Mouse (Mus musculus) layer of hippocampus, postnatal 36 days (tissue): ENCODE data around the gene Cfap97d1. TPM values are rescaled to one million over a fixed set of nuclear protein-coding genes. Genes with fewer than 3 reads are reported as not detected.
"Not testable (repeated sequence)": the region's sequence is repeated elsewhere in the genome, so short reads cannot be mapped to it uniquely, and the experiment has no call there.

ENCODE experiments used
- DNase-seq, 2 experiments: peaks; one replicate each; pipeline ENCODE4 v3.0.0; 2022
- total RNA-seq, 2 experiments: library from RNA; stranded (reverse); gene quantifications; 2 replicates each; pipeline ENCODE4 v1.2.3; 2021

Gene Cfap97d1
- total RNA-seq, 2 experiments from 2014 or later: not detected

DNA sequence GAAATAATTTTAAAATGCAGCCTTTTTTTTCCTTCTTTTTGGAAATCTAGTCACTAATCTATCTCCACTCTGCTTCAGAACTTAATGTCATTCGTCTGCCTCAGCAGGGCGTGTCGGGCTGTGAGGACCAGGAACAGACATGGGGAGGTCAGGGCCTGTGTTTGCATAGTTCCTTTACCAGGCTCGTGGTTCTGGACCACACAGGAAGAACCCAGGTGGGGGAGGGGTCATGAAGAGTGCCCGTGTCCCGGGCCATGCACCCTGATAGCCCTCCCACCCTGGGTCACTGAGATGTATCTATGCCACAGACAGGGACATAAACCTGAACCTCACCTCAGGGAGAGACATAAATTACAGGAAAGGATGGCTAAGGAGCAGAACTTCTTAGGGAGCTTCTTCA is 9.9 kb upstream of the Cfap97d1 start:
- no peak for DNase-seq

DNA sequence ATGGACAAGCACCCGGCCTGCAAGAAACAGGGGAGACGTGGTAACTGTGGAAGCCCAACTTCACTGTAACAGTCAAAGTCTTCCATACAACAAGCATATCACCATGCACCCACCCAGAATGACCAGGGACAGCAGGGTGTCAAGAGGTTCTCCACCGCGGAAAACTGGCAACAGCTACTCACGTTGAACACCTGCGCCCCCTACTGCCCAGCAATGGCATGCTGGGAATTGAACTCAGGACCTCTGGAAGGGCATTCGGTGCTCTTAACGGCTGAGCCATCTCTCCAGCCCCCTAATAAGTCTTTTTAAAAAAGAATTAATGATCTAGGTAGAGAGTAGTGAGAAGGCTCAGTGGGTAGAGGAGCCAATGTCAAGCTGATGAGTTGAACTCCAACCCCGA is 9.2 kb upstream of the Cfap97d1 start:
- DNase-seq: no peak

DNA sequence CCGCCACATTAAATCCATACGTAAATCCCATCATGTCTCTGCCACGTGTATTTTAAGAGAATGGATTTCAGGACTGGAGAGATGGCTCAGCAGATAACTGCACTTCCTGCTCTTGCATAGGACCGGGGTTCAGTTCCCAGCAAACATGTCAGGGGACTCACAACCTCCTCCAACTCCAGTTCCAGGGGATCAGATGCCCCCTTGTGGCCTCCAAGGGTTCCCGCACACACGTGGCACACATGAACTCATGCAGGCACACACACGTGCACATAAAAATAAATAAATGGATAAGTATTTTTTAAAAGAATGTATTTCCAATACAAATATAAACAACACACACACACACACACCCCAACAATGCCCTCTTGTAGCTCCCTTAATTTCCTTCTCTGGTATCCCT is 7.1 kb upstream of the Cfap97d1 start:
- DNase-seq: no peak

GRCm38 (mm10) chr11:101979140-101979539 is 4.9 kb upstream of the Cfap97d1 start:
- no peak for DNase-seq

DNA sequence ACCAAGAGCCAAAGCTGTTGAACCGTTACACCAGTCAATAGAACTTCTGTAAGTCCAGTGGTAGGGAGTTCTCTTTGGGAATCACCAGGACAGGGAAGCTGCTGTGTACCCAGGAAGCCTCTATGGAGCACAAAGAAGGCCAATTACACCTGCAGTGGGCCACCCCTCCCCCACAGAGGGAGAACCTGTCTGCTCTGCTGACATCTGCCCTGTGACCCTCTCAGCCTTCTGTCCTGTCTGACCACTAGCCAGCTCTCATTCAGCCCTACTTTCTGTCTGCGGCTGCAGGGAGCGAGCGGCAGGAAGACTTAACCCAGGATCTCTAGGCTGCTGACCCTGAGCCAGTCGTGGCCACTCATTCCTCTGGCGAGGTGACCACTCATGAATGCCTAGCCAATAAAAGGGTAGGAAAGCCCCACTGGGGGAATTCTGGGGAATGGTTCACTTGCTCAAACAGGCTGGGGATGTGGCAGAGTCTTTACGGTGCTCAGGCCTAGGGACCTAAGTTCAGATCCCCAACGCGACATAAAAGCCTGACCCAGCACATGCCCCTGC is 3.4 kb upstream of the Cfap97d1 start:
- DNase-seq: no peak

GRCm38 (mm10) chr11:101981850-101982249 is 2.2 kb upstream of the Cfap97d1 start:
- no peak for DNase-seq

DNA sequence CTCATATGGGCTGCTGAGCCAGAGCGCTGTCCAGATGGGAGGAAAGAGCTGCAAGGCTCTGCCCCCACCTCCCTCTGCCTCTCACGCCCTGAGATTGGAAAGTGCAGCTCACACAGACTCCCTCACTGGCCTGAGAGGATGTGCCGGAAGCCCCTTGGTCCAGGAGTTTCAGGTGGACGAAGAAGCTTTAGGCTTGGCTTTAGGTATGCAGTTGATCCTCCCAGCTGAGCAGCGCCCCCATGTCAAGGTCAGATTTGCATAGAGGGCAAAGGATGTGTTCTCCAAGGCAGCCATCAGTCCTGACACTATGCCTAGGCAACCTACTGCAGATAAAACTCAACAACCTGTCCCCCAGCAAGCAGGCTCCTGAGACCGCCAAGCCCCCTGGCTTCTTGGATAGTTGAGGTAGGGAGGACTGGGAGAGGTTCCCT is 1.1 kb upstream of the Cfap97d1 start:
- no peak for DNase-seq

DNA sequence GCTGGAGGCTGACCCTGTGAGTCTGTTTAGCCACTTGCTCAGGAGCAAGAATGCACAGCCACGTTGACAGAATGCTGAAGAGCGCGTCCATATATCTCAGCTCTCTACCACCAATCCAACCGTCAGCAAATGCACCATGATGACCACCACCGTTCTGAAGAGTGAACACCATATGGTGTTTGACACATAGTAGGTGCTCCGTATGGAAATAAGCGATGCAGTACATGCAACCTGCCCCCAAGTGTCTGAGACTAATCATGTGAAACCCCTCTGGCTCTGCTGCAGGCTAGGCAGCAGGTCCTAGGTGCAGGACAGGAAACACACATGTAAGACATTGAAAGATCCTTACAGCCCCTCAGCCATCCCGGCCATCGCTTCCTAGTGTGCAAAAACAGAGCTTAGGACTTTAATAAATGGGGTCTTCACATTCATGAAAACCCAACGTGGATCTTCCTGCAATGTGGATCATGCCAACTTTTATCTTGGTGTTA is 603 bp upstream of the Cfap97d1 start:
- no peak for DNase-seq

DNA sequence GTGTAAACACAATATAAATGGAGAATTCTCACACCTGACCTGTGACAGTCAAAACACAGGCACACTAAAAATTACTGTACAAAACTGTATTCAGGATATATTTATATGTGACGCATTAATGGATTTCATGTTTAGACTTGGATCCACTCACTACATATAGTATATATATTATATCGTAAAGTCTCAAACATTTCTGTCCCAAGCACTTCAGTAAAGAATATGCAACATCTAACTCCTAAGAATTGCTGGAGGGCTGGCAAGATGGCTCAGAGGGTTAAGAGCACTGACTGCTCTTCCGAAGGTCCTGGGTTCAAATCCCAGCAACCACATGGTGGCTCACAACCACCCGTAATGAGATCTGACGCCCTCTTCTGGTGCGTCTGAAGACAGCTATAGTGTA is 1.4 kb downstream of the Cfap97d1 start:
- DNase-seq: not testable (repeated sequence)

- peak; percentile 82 to 86 for DNase-seq
Observed at GRCm38 (mm10) chr11:101985990-101986389, 1.9 kb downstream of the Cfap97d1 start.

GRCm38 (mm10) chr11:101986913-101987312 is 2.8 kb downstream of the Cfap97d1 start, which contains the start of gene Dusp3:
Gene Dusp3, minus strand, starts transcription at chr11:101987013.
- no peak for DNase-seq

DNA sequence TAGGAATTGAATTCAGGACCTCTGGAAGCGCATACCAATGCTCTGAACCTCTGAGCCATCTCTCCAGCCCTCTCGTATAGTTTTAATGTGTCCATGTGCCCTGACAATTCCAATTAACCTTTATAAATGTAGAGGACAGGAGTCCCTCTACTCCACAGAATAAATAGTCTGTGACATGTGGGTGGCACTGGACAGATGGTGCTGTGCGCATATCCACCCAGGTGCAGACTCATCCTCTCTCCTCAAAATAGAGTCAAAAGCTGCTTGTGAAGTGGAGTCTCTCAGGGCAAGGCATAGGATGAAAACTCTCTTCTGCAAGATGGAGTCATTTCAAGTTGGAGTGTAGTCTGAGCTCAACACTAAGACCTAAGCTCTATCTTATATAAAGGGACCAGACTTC is 6.2 kb downstream of the Cfap97d1 start:
- DNase-seq: no peak

DNA sequence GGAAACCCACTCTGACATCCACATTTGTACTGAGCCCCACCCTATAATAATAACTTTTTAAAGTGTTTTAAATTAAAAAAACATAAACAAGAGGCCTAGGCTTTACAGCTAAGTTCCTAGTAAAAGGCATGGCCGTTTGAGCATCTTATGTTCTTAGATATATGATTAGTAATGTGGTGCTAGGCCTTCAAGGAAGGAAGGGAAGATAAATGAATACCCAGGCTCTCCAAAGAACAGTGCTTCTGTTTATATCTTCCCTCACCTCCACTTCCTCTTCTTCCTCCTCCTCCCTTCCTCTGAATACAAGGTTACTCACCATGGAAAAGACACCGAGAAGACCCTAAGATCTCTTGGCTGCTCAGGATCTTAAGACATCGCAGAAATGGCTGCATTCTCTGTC is 7.7 kb downstream of the Cfap97d1 start:
- no peak for DNase-seq

DNA sequence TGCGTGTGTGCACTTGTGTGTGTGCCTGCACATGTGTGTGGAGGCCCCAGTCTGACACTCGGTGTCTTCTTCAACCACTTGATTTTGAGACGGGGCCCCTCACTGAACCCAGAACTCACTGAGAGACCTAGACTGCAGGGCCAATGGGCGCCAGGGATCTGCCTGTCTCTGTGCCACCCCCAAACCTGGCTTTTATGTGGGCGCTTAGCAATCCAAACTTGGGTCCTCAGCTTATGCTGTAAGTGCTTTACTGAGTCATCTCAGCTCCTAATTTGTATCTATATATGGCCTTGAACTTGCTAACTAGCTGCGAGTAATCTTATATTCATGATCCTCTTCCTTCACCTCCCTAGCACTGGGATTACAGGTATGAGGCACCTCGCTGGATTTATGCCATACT is 8.3 kb downstream of the Cfap97d1 start:
- no peak for DNase-seq

- no peak for DNase-seq
Observed at GRCm38 (mm10) chr11:101994100-101994499, 10.0 kb downstream of the Cfap97d1 start.

DNA sequence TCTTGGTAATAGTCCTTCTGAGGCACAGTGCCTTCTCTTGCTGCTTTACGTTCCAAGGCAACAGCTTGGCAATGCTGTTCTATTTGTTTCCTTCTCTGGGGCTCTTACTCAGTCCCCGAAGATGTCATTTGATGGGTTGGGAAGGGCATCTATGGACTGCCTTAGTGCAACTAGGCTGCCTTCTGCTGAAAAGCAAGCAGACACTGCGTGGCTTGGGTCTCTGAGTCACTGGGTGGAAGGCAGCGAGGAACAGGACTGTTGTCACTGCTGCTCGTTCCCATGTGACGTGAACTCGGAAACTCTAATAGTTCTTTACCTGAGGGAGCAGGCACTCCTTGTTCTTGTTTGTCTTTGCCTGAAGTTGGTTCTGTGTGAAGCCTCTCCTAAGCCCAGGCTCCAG is 11.9 kb downstream of the Cfap97d1 start:
- no peak for DNase-seq

DNA sequence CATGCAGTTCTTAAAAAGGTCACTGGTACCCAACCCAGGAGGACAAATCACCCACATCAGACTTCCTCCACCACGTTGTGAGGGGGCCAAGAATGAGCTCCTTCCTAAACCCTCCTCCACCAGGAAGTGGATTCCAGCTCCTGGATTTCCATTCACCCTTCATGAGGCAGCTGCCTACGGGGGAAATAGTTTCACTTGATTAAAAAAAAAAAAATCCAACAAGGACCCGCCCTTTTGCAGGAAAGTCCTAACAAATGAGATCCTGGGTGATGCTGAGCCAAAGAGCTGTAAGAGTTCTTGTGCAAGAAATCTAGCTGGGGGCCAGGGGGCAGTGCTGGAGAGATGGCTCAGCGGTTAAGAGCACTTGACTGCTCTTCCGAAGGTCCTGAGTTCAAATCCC is 14.2 kb downstream of the Cfap97d1 start:
- no peak for DNase-seq

- DNase-seq: peak in 1 of 2 experiments; percentile 45
Observed at GRCm38 (mm10) chr11:101999466-101999865, 15.4 kb downstream of the Cfap97d1 start.

DNA sequence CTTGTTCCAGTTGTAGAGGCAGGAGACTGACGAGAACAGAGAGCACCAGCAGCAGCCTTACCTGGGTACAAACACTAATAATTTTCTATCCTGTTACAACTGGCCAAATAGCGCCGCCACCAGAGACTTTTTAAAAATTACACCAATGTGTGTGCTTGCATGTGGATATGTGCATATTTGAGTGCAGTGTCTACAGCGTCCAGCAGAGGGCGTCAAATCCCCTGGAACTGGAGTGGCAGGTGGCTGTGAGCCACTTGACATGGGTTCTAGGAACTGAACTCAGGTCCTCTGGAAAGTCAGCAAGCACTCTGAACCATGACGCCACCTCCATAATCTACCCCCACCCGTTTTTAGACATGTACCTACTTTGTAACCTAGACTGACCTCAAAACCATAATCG is 20.2 kb downstream of the Cfap97d1 start:
- no peak for DNase-seq

- no peak for DNase-seq
Observed at GRCm38 (mm10) chr11:102006271-102006670, 22.2 kb downstream of the Cfap97d1 start.

DNA sequence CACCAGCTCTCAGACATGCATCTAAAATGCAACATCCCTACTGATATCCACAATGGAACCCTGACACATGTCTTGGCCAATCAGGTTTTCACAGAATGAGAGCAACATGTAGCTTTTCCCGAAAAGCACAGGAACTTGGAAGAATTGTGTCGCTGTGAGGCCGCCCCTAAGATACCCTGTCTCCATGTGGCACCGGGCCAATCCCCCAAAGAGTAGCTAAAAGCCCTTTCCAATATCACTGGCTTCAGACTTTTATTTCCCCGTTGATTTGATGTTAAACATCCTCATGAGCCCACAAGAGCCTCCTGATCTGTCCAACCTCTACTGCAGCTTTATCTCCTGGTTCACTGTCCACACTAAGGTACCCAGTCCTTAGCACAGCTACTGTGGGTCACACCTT is 22.6 kb downstream of the Cfap97d1 start:
- no peak for DNase-seq

DNA sequence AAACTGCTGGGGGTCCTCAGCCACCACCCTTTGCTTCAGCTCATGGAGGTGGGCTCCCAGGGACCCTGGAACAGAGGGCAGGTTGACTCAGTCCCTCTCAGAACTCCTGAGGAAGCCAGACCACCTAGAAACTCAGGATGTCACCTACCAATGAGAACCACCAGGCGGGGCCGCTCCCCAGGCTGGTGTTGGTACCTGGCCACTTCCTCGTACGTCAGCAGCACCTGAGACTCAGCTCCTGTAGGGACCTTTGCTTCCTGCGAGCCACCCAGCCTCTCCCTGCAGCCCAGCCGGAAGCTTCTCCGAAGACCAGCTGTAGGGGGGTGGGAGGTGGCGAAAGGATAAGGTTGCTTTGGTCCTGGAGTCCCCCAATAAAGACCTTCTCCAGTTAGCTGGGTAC is 24.3 kb downstream of the Cfap97d1 start:
- no peak for DNase-seq

DNA sequence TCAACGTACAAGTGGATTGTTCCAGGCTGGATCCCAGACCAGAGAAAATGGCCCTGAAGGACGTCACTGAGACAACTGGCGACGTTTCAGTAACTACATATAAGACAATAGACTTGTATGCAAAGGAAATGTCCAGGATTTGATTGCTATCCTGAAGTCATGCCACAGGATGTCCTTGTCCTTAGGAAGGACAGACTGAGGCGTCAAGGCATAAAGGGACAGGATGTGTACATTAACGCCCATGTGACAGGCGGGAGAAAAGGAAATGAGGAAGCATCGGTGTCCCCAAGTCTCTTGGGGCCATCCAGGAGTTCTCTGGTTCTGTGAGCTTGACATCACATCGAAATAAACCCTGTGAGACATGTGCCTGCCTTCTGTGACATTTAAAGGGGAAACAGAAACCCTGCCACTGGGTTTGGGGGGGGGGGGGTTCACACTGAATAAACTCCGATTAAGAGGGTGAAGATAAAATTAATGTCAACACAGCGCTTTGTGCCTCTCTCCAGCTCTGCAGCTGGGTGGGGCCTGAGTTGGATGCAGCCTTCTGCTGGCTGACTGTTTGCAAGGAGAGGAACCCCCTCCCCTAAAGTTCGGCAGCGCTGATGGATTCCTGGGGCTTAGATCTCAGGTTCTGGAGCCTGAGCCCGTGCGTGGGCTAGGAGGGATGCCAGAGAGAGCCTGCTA is 25.0 kb downstream of the Cfap97d1 start:
- no peak for DNase-seq

DNA sequence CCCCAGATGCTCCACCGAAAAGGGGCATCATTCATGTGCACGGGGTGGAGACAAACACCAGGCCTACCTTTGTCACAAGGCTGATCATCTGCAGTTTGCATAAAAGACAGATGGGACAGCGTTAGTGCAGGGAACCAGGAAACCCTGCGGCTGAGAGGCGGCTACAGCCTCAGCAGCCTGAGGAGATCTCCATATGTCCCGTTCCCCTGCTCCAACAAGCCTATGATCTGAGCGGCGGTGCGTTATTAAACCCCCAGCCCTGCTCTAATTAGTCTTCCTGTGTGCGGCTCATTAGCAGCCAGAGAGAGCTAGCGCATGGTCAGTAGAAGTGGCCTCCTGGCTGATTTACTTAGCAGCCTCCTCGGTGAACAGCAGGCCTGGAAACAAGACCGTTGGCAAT is 26.1 kb downstream of the Cfap97d1 start:
- DNase-seq: peak; percentile 33 to 37
